Mouse (Mus musculus): ENCODE results near the gene Preb.

- TF ChIP-seq MXI1 (IDR thresholded peaks at IDR 0.05; ENCODE audit: low read depth, low read length) (no peak), KAT2A (IDR thresholded peaks at IDR 0.05; ENCODE audit: insufficient replicate concordance, low read length) (no peak), EP300 (IDR thresholded peaks at IDR 0.05; ENCODE audit: low read length) (no peak), BHLHE40 (IDR thresholded peaks at IDR 0.05; ENCODE audit: low read depth, low read length) (no peak), CTCF (conservative IDR thresholded peaks at IDR 0.05 in 1 of 2, IDR thresholded peaks at IDR 0.05 in 1 of 2; ENCODE audit: low read depth in 2 of 2, low read length in 2 of 2) (peak; percentile 27 to 66; a peak in 3 of 4 replicates), POLR2A (IDR thresholded peaks at IDR 0.05; ENCODE audit: low read depth, low read length) (no peak), MAX (IDR thresholded peaks at IDR 0.05; ENCODE audit: low read length) (no peak), ETS1 (conservative IDR thresholded peaks at IDR 0.05; ENCODE audit: low read depth, low read length) (no peak), ZKSCAN1 (IDR thresholded peaks at IDR 0.05; ENCODE audit: borderline replicate concordance, low read depth, low read length) (no peak), TBP (conservative IDR thresholded peaks at IDR 0.05; ENCODE audit: low read depth, low read length) (no peak), POLR2AphosphoS2 (IDR thresholded peaks at IDR 0.05; ENCODE audit: low read depth, low read length) (no peak), HCFC1 (IDR thresholded peaks at IDR 0.05; ENCODE audit: low read depth, low read length) (no peak)
Measured at GRCm38 (mm10) chr5:30982357-30982756, 22.2 kb upstream of the Preb start.

Data from CH12.LX (cell line).